Mouse (Mus musculus) heart, adult 2 months (tissue): ENCODE measurements at regions not wholly inside any gene's neighbourhood (a gene's known extent, or its start where the extent isn't known, plus 50 kb on each side); places are given as distances from the start of the nearest gene placed in this dataset.

ENCODE experiments used
- CTCF ChIP-seq: fragments of 200-600 bp; IDR thresholded peaks from 2 replicates; pipeline ENCODE4 v1.8.1; 2022; ENCODE audit warnings: antibody characterized with exemption, mild to moderate bottlenecking, moderate library complexity
- POLR2A ChIP-seq: fragments of 200-500 bp; IDR thresholded peaks from 2 replicates; pipeline ENCODE4 v1.6.1; 2011; ENCODE audit warnings: mild to moderate bottlenecking, low read depth, low read length, control low read depth; ENCODE audit not compliant: insufficient read depth

DNA sequence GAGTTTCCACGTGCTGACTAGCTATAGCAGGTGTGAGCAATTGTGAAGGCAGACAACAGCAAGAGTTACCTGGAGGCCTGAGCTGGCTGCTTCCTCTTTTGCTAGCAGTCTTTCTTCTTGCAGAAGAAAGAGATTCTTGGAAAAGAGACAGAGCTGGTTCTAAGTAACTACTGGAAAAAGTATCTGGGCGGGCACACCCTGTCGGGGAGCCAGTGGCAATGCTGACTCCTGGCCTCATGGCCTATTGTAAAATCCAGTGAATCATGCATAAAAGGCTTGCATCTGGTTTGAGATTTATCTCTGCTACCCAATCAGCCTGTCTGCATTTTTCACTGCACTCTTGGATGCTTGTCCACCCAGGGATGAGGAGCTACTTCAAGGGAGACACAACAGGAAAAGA lies 372.2 kb downstream of the Fgf9 start:
- no peak for TF ChIP-seq CTCF
- TF ChIP-seq POLR2A, result no peak
